Mouse (Mus musculus): ENCODE results near the gene Cfap74. TPM values are rescaled to one million over a fixed set of nuclear protein-coding genes. Genes with fewer than 3 reads are reported as not detected.
"Not testable (repeated sequence)": the region's sequence is repeated elsewhere in the genome, so short reads cannot be mapped to it uniquely, and the experiment has no call there.

Gene Cfap74
- polyA plus RNA-seq, 1 experiment from 2014 or later, result 4.2 TPM

DNA sequence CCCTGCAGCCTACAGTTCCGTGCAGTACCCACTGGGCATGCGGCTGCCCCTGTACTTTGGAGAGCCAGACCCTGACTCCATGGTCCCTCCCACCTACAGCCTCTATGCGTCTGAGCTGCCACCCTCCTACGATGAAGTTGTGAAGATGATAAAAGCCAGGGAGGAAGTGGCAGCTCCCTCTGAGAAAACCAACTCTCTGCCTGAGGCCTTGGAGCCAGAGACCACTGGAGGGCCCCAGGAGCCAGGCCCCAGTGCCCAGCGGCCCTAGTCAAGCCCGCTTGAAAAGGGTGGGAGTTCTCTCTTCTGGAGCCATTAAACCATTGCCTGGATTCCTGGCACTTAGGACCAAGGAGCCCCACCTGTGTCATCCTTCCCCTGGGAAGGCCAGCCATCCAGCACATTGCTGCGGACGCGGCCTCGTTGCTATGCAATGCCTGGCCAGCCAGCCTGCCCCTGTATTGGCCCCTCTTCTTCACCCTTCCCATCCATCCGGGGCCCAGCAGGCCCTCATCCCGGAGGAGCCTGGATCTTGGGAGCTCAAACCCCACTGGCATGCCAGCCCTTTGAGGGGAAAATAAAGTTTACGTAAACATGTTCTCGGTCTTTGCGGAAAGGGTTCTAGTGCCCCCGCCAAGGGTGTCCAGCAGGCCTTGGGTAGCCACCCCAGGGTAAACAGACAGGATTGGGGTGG lies 61.4 kb downstream of the Cfap74 start:
- WGBS, result 87% methylated on average over 16 of the region's 16 CpGs
- Histone ChIP-seq H3K4me3 (replicated peaks; ENCODE audit: low read length) (no peak overlapping the region), H3K36me3 (ENCODE audit: control insufficient read depth, insufficient read depth) (no peaks in the 10 kb centered on the region), H3K27me3 (replicated peaks; ENCODE audit: control insufficient read depth, insufficient read depth, low read length) (0 out of 2 replicates have a peak, but pooled peaks cover 2% of the 10 kb centered on the region), H3K4me1 (replicated peaks; ENCODE audit: control insufficient read depth, insufficient read depth, low read length) (peaks cover 3% of the 10 kb centered on the region; the same call in 1 of the 2 replicates), H3K9ac (replicated peaks; ENCODE audit: low read depth, low read length) (no peak overlapping the region), H3K9me3 (ENCODE audit: control insufficient read depth, low read length) (no peaks in the 10 kb centered on the region), H3K27ac (ENCODE audit: low read length) (no peak overlapping the region), H3K4me2 (ENCODE audit: low read length) (no peak overlapping the region)
- no peak for ATAC-seq

DNA sequence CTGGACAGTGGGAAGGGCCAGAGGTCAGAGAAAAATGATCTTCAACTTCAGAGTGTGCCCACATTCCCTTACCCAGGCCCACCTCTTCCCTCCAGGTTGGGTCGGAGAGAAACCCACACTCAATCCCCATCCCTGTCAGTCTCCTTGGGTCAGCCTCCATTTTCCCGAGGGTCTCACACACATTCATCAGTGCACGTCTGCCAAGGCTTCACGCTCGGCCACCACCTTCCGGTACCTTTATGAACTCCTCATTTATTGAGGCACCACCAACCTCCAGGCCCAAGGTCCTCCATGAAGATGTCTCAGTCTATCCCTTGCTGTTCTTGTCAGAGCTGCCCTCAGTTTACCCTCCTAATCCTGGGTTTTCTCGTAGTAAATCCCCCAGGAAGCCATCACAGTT lies 62.0 kb downstream of the Cfap74 start:
- H3K27me3 ChIP-seq (replicated peaks; ENCODE audit: control insufficient read depth, insufficient read depth, low read length), result 0 out of 2 replicates have a peak, but pooled peaks cover 2% of the 10 kb centered on the region
- peaks cover 3% of the 10 kb centered on the region; the same call in 1 of the 2 replicates for H3K4me1 ChIP-seq (replicated peaks; ENCODE audit: control insufficient read depth, insufficient read depth, low read length)
- H3K9ac ChIP-seq (replicated peaks; ENCODE audit: low read depth, low read length), result no peak overlapping the region
- ATAC-seq, result no peak
- no peak overlapping the region for H3K4me2 ChIP-seq (ENCODE audit: low read length)
- no peak overlapping the region for H3K4me3 ChIP-seq (replicated peaks; ENCODE audit: low read length)
- 89% methylated on average over 7 of the region's 7 CpGs for WGBS
- no peaks in the 10 kb centered on the region for H3K9me3 ChIP-seq (ENCODE audit: control insufficient read depth, low read length)
- H3K36me3 ChIP-seq (ENCODE audit: control insufficient read depth, insufficient read depth), result no peaks in the 10 kb centered on the region
- no peak overlapping the region for H3K27ac ChIP-seq (ENCODE audit: low read length)

DNA sequence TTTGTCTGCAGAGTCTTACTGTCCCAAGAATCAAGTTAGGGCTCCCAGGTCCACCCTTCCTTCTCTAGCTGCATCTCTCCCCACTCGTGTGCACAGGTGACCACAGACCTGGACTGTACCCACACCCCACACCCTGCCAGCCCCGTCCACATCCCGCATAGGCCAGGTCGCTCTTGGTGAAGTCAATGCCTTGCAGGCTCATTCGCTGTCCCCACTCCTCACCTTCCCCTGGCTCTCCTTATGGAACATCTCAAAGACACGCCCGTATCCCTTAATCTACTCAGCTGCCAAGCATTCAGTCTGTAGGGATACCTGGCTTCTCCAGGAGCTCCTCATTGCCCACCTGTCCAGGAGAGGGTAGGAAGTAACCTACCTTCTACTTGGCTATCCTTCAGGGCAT lies 62.4 kb downstream of the Cfap74 start:
- no peak overlapping the region for H3K27ac ChIP-seq (ENCODE audit: low read length)
- H3K9me3 ChIP-seq (ENCODE audit: control insufficient read depth, low read length), result no peaks in the 10 kb centered on the region
- H3K4me3 ChIP-seq (replicated peaks; ENCODE audit: low read length), result no peak overlapping the region
- H3K36me3 ChIP-seq (ENCODE audit: control insufficient read depth, insufficient read depth), result no peaks in the 10 kb centered on the region
- peaks cover 3% of the 10 kb centered on the region; the same call in 1 of the 2 replicates for H3K4me1 ChIP-seq (replicated peaks; ENCODE audit: control insufficient read depth, insufficient read depth, low read length)
- no peak overlapping the region for H3K4me2 ChIP-seq (ENCODE audit: low read length)
- WGBS, result 94% methylated on average over 7 of the region's 7 CpGs
- H3K9ac ChIP-seq (replicated peaks; ENCODE audit: low read depth, low read length), result no peak overlapping the region
- ATAC-seq, result no peak
- H3K27me3 ChIP-seq (replicated peaks; ENCODE audit: control insufficient read depth, insufficient read depth, low read length), result 0 out of 2 replicates have a peak, but pooled peaks cover 2% of the 10 kb centered on the region

DNA sequence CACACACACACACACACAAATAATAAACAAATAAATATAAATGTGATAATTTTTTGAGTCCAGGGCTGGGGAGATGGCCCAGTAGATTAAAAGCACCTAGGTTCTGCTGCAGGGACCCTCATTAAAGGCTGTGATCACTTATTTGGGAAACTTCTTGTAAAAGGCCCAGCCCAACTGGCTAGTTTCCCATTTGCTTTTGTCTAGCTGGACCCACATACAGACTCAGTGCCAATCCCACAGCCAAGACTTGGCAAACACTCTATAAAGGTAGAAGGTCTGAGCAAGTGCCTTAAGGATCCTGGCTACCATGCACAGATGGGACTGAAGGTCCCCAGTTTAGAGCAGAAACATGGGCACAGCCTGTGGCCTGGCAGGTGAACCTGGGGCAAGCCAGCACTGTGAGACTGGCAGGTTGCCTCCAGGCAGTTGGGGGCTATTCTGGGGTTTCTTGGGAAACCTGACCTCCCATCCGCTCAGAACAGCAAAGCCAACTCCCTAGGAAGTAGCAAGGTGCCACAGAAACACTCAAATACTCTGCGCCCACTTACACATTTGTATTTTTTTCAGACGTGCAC lies 63.8 kb downstream of the Cfap74 start:
- no peaks in the 10 kb centered on the region for H3K9me3 ChIP-seq (ENCODE audit: control insufficient read depth, low read length)
- no peak overlapping the region for H3K4me3 ChIP-seq (replicated peaks; ENCODE audit: low read length)
- 0 out of 2 replicates have a peak, but pooled peaks cover 2% of the 10 kb centered on the region for H3K27me3 ChIP-seq (replicated peaks; ENCODE audit: control insufficient read depth, insufficient read depth, low read length)
- peaks cover 3% of the 10 kb centered on the region; the same call in 1 of the 2 replicates for H3K4me1 ChIP-seq (replicated peaks; ENCODE audit: control insufficient read depth, insufficient read depth, low read length)
- H3K9ac ChIP-seq (replicated peaks; ENCODE audit: low read depth, low read length), result no peak overlapping the region
- no peak overlapping the region for H3K27ac ChIP-seq (ENCODE audit: low read length)
- 72% methylated on average over 3 of the region's 3 CpGs for WGBS
- no peak for ATAC-seq
- H3K4me2 ChIP-seq (ENCODE audit: low read length), result no peak overlapping the region
- no peaks in the 10 kb centered on the region for H3K36me3 ChIP-seq (ENCODE audit: control insufficient read depth, insufficient read depth)

DNA sequence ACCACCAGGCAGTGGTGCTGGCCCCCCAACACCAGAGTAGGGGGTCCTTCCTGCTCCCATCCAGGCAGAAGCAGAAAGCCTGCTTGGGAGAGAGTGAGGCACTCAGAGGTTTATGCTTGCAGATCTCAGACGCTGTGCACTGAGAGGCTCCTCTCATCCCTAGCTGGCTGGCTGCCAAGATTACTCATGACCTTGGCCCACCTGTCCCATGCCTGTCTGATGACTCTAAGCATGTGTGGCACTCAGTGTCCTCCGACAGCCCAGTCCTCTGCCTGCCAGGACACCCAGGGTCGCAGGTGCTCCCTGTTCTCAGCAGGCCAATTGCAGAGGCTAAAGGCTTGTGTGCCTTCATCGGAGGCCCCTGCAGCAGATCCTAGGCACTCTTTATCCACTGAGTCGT lies 64.3 kb downstream of the Cfap74 start:
- H3K4me2 ChIP-seq (ENCODE audit: low read length), result no peak overlapping the region
- H3K36me3 ChIP-seq (ENCODE audit: control insufficient read depth, insufficient read depth), result no peaks in the 10 kb centered on the region
- H3K4me1 ChIP-seq (replicated peaks; ENCODE audit: control insufficient read depth, insufficient read depth, low read length), result peaks cover 3% of the 10 kb centered on the region; the same call in 1 of the 2 replicates
- 0 out of 2 replicates have a peak, but pooled peaks cover 2% of the 10 kb centered on the region for H3K27me3 ChIP-seq (replicated peaks; ENCODE audit: control insufficient read depth, insufficient read depth, low read length)
- WGBS, result 43% methylated on average over 5 of the region's 5 CpGs
- H3K4me3 ChIP-seq (replicated peaks; ENCODE audit: low read length), result no peak overlapping the region
- H3K9ac ChIP-seq (replicated peaks; ENCODE audit: low read depth, low read length), result no peak overlapping the region
- H3K9me3 ChIP-seq (ENCODE audit: control insufficient read depth, low read length), result no peaks in the 10 kb centered on the region
- H3K27ac ChIP-seq (ENCODE audit: low read length), result no peak overlapping the region
- no peak for ATAC-seq

DNA sequence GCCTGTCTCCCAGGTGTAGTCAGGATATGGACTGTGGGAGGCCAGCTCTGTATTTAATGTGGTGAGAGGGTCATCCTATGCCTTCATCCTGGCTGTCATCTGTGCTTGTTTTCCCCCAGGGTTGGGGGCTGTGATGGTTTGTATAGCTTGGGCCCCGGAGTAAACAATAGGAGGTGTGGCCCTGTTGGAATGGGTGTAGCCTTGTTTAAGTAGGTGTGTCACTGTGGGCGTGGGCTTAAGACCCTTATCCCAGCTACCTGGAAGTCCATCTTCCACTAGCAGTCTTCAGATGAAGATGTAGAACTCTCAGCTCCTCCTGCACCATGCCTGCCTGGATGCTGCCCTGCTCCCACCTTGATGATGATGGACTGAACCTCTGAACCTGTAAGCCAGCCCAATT lies 64.8 kb downstream of the Cfap74 start:
- H3K9me3 ChIP-seq (ENCODE audit: control insufficient read depth, low read length); H3K9ac ChIP-seq (replicated peaks; ENCODE audit: low read depth, low read length); H3K4me3 ChIP-seq (replicated peaks; ENCODE audit: low read length); H3K4me1 ChIP-seq (replicated peaks; ENCODE audit: control insufficient read depth, insufficient read depth, low read length); H3K36me3 ChIP-seq (ENCODE audit: control insufficient read depth, insufficient read depth); H3K27ac ChIP-seq (ENCODE audit: low read length); ATAC-seq; H3K4me2 ChIP-seq (ENCODE audit: low read length); H3K27me3 ChIP-seq (replicated peaks; ENCODE audit: control insufficient read depth, insufficient read depth, low read length): not testable (repeated sequence)
- WGBS, result 64% methylated on average over 2 of the region's 2 CpGs

DNA sequence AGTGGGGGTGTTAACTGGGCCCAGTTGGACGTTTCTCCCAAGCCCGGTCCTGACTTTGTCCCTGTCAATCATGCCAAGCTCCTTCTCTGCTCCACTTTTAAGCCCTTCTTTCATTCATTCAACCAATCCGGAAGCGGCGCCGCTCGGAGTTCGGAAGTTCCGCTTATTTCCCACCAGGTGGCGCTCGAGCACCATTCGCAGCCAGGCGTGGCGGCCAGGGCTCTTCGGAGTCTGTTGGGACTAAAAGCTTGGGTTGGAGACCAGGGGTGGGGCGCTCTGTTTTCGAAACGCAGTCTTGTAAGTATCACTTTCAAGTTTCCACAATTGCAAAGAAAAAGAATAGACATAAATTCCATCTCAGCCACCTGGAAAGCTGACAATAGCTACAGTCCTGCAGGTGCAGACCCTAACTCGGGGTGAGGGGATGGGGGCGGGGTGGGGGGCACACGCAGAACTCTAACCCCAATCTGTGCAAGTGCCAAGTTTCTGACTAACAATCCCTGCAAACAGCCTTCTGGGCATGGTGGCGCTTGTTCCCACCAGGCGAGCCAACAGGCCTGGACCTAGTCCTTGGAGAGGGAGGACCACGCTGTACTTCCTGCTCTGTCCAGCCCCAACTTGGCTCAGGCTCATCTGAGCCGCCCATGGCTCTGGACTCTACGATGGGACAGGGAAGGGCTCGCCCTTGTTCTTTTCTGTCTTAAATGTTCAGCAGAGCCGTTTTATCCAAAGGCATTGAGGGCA lies 72.6 kb downstream of the Cfap74 start:
- peak overlapping the region; percentile 4; the same call in 1 of the 2 replicates for H3K4me2 ChIP-seq (ENCODE audit: low read length)
- no peak overlapping the region for H3K4me3 ChIP-seq (replicated peaks; ENCODE audit: low read length)
- H3K27me3 ChIP-seq (replicated peaks; ENCODE audit: control insufficient read depth, insufficient read depth, low read length), result no peaks in the 10 kb centered on the region
- no peak overlapping the region for H3K27ac ChIP-seq (ENCODE audit: low read length)
- ATAC-seq, result peak; percentile 75; the same call in 1 of the 2 replicates
- H3K4me1 ChIP-seq (replicated peaks; ENCODE audit: control insufficient read depth, insufficient read depth, low read length), result no peaks in the 10 kb centered on the region
- H3K9me3 ChIP-seq (ENCODE audit: control insufficient read depth, low read length), result no peaks in the 10 kb centered on the region
- H3K36me3 ChIP-seq (ENCODE audit: control insufficient read depth, insufficient read depth), result no peaks in the 10 kb centered on the region
- H3K9ac ChIP-seq (replicated peaks; ENCODE audit: low read depth, low read length), result no peak overlapping the region
- 22% methylated on average over 28 of the region's 28 CpGs for WGBS

DNA sequence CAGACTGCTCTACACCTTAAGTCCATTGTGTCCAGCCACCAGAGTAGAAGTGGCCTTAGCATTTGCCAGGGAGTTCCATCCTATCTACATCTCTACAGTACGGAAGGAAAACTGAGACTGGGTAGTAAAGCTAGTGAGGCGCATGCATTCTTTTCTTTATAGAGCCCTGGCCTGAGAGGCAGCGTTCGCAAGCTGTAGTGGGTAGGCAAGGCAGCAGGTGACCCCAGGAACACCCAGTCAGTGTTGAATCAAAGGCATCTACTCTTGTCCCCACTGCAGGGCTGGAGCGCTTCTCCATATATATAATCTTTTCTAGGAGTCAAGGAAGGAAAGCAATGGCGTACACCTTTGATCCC lies 73.1 kb downstream of the Cfap74 start:
- Histone ChIP-seq H3K27me3 (replicated peaks; ENCODE audit: control insufficient read depth, insufficient read depth, low read length) (no peaks in the 10 kb centered on the region), H3K9me3 (ENCODE audit: control insufficient read depth, low read length) (no peaks in the 10 kb centered on the region), H3K4me2 (ENCODE audit: low read length) (no peak overlapping the region), H3K36me3 (ENCODE audit: control insufficient read depth, insufficient read depth) (no peaks in the 10 kb centered on the region), H3K27ac (ENCODE audit: low read length) (no peak overlapping the region), H3K9ac (replicated peaks; ENCODE audit: low read depth, low read length) (no peak overlapping the region), H3K4me1 (replicated peaks; ENCODE audit: control insufficient read depth, insufficient read depth, low read length) (no peaks in the 10 kb centered on the region), H3K4me3 (replicated peaks; ENCODE audit: low read length) (no peak overlapping the region)
- WGBS, result 93% methylated on average over 6 of the region's 6 CpGs
- ATAC-seq, result 0 out of 2 replicates have a peak, but pooled peaks have one; percentile 8
